Mouse (Mus musculus) left cerebral cortex, adult 8-10 months (tissue): Measurements from ENCODE around the gene Shd. TPM values are rescaled to one million over a fixed set of nuclear protein-coding genes. Genes with fewer than 3 reads are reported as not detected.

Source experiments
- DNase-seq, 2 experiments: peaks; one replicate each; pipeline ENCODE4 v3.0.0; 2022; ENCODE audit warnings: low spot score in 2 of 2
- total RNA-seq, 4 experiments: library from RNA; stranded (reverse); gene quantifications; 2 replicates each; pipeline ENCODE4 v1.2.4; 2022

Shd gene
- total RNA-seq, 4 experiments from 2014 or later, result 34.8 to 38.9 (median 37.7) TPM

DNA sequence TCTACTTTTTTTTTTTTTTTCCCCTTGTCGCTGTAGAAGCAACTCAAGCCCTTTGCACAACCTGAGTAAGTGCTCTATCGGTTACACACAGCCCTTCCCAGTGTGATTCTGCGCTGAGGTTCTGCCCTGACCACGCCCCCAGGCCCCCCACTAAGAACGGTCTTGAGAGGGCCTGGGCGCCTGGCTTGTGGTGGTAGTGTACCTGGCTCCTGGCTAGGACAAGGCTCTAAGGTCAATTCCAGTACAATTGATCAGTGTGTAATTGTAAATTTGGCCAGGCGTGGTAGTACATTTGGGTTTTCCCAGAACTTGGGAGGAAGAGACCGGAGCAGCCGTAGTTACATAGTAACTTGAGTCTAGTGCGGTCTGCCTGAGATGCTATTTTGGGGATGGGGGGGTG lies 36.7 kb downstream of the Shd start:
- DNase-seq, result no peak

DNA sequence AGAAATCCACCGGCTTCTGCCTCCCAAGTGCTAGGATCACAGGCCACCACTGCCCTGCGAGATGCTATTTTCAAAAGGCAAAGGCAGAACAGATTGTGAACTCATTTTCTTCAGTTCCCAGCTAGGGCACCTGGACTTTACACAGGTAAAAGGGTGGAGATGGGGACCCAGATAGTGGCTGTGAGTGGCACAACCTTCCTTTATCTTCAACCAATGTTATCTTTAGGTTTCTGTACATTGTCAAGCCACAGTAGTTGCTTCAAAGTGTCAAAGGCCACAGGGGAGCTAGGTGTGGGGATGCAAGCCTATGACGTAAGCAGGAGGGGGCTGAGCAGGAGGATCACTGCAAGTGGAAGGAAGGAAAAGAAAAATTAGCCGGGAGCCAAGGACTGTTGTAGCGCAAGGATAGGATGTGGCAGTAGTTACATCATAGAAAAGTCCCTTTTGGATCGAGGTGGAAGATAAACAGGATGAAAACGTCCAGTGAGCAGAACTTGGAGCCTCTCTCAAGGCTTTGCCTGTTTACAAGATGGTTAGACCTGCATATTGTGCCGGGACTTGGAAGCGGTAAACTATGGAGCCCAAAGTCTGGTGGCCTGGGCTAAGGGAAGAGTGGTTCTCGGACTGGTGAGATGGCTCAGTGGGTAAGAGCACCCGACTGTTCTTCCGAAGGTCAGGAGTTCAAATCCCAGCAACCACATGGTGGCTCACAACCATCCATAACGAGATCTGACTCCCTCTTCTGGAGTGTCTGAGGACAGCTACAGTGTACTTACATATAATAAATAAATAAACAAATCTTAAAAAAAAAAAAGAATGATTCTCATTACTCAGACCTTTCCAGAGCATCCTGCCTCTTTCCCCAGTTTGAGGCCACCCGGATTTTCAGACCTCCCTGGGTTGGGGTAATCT lies 37.4 kb downstream of the Shd start:
- DNase-seq, result no peak

DNA sequence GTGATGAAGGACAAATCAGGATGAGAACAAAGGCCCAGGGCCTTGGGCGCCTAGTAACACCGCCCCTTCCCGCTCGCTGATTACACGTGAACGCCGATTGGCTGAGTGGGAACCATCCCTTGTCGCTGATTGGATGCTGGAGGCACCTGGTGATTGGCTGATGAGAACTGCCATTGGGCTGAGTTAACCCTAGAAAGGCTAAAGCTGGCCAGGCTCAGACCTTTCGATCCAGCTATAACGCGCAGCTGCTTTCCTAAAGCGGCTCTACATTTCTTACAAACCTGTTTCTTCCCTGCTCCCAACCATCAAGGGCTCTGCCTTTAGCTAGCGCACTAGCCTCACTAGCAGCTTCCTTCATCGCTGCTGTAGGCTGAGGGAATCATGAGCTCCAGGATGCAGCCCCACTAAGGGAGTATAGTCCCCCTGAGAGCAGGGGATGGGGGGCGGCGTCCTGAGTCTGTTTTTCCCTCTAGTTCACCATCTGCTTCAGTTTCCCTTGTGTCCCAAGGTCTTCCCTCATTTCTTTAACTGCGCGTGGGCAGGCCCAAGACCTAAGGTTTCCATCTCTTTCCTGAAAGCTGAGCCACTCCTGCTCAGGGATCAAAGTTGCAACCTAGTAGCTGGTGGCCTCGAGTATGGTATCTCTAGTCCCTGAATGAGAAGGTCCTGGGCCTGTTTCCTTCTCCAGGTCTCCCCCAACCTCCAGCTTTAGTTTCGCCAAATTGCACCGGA lies 38.3 kb downstream of the Shd start:
- peak; percentile 73 to 95 for DNase-seq

DNA sequence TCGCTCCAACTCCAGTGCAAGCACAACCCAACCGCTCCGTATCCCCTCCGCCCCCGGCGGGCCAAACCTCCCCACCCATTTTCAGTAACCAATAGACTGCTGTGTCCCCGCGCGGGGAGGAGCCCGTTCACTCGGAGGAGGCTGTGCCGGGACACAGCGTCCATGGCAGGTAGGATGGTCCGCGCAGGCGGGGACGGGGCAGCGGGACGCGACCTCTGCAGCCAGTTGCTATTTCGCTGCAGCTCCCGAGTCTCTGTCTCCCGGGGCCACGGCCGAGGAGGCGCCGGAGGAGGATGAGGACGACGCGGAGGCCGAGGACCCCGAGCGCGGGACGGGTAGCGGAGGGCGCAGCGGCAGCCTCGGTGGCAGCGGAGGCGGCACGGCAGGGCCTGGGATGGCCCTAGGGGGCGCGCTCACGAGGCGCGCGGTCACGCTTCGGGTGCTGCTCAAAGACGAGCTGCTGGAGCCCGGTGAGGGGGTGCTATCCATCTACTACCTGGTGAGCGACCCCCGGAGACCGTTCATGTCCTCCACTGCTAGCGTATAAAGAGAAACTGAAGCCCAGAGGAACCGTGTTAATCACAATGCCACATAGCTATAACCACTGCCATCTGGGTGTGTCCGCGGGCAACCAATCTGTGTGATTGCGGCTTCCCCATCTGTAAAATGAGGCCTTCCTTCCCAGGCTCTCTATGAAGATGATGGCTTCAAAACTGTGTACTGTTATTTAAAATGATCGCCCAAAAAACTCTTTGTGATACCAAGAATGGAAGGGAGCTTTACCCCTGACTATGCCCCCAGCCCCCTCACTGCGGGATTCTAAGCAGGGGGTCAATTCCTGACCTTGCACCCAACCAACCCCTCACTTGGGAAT lies 39.1 kb downstream of the Shd start:
- peak; percentile 81 to 92 for DNase-seq

DNA sequence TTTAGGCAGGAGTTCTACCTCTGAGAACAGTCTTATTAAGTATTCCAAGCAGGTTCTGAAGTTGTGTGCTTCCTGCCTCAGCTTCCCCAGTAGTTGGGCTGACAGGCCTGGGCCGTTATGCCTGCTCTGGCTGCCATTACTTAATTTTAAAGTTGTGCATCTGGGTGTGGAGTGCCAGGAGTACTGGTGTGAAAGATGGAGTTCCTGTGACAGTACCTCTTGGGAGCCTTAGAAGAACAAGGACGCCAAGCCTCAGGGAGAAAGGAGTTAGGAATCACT lies 39.6 kb downstream of the Shd start:
- no peak for DNase-seq

DNA sequence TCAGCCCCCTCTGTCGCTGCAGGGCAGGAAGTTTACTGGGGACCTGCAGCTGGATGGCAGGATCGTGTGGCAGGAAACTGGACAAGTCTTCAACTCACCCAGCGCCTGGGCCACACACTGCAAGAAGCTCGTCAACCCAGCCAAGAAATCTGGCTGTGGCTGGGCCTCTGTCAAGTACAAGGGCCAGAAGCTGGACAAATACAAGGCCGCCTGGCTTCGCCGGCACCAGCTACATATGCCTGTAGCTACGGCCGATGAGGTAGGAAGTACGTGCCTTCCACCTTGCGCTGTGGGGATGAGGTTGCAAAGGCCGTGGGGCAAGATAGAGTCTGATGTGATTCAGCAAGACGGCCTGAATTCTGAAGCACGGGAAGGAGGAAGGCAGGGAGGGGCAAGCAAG lies 40.0 kb downstream of the Shd start:
- no peak for DNase-seq

DNA sequence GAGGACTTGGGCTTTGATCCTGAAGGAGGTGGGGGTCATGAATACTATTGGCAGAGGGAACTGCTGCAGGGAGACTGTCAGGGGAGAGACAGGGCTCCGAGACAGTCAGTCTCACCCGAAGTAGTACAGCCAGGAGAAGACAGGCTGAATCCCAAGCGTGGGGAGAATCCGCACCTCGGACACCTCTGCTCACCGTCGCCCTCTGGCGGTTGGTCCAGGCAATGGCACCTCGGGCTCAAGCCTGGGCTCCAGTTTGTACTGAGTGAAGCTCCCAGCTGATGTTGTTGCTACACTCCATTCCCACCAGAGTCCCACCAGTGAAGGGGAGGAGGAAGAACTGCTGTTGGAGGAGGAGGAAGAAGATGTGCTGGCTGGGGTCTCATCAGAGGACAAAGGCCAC lies 40.4 kb downstream of the Shd start:
- DNase-seq, result no peak

DNA sequence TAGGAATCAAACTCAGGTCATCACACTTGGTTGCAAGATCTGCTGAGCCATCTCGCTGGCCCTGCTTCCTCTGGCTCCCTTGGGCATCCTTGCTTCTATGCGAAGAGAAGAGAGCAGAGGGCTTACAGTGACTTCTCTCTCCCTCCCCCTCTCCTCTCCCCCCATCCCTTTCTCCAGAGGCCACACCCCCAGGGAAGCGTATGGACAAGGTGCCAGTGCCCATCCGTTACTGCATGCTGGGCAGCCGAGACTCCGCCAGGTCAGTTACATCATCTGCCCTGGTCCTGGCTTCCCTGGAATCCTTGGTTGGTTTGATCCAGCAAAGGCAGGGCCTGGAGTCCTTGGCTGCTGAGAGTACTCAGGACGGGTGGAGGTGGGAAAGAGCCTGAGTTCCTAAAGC lies 41.2 kb downstream of the Shd start:
- DNase-seq, result no peak

DNA sequence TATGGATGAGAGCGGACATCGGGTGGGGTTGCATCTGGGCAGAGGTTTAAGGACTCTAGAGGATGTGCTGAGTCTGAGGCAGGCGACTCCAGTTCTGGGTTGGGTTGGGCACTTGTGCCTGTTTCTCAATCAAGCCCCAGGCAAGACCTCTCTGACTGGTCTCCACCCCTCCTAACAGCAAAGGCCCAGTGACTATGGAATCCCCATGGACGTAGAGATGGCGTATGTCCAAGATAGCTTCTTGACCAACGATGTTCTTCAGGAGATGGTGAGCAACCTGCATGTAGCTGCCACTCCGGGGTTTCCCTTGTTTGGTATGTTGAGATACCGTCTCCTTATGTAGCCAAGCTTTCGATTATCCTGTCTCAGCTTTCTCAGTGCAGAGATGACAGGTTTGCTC lies 45.0 kb downstream of the Shd start:
- DNase-seq, result no peak

DNA sequence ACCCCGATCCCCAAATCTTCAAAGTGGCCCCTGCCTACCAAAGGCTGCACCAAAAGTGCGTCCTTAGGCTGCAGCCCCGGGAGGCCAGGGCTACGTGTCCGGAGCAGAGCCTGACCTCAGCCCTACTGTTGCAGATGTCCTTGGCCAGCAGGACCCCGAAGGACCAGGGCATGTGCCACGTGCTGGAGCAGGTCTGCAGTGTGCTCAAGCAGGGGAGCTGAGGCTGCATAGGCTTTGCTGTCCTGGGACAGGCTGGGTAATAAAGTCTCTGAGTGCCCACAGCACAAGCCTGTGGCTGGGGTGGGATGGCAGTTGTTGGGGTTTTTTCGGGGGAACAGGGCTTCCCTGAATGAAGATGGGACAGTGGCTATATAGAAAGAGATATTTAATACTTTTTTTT lies 46.1 kb downstream of the Shd start:
- DNase-seq, result no peak

DNA sequence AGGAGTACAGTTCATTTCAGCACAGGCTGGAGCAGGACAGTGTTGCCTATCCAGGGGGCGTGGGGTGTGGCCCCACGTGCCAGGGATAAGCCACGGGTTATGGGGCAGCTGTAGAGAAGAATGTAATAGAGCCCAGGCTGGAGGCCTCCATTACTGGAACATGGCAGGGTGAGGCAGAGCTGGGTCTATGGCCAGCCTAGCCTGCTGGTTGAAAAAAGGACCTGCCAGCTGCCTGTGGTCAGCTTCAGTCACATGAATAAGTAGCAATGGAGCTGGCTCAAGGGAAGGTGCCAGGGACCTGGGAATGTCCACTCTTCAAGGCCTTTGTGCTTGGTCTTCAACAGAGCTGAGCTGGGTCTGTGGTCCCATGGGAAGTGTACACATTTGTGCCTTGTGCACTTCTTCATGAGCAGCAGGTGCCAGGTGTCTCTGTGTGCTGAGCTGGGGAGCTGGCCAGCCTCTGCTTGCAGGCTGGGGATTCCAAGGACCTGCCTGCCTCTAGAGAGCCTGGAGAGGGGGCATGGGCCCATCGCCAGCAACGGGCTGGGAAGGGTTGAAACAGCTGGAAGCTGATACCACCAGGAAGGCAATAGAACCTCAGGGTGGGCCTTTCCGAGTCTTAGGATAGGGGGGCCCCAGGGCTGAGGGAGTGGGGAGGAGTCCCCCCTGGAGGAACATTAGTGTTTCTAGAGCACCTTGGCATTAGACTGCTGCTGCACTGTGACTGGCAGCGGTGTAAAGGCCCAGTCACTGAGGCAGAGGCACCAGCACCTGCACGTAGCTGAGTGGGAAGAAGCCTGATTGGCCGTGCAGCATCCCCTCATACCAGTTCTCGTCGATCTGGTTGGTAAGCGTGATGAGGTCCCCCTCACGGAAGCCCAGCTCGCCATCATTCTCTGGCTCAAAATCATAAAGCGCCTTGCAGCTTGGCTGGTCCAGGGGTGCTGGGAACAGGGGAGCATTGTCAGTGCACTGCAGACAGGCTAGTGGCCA lies 46.8 kb downstream of the Shd start:
- no peak for DNase-seq

DNA sequence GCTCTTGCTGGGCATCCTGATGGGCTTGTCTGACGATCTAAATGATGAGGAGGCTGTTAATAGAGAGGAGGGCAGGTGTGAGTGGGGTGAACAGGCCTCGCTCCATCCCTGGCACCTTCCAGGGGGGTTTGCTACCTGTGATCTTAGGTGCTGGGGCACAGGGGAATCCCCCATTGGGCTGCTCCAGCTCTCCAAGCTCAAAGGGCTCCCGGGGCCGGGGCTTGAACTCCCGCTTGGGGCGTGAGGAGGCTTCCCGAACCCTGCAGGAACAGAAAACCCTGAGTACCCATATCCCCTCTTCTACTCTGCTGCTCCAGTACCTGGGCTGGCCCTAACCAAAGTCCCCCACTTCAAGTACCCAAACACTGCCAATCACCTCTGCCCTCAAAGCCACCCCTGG lies 47.6 kb downstream of the Shd start:
- no peak for DNase-seq

DNA sequence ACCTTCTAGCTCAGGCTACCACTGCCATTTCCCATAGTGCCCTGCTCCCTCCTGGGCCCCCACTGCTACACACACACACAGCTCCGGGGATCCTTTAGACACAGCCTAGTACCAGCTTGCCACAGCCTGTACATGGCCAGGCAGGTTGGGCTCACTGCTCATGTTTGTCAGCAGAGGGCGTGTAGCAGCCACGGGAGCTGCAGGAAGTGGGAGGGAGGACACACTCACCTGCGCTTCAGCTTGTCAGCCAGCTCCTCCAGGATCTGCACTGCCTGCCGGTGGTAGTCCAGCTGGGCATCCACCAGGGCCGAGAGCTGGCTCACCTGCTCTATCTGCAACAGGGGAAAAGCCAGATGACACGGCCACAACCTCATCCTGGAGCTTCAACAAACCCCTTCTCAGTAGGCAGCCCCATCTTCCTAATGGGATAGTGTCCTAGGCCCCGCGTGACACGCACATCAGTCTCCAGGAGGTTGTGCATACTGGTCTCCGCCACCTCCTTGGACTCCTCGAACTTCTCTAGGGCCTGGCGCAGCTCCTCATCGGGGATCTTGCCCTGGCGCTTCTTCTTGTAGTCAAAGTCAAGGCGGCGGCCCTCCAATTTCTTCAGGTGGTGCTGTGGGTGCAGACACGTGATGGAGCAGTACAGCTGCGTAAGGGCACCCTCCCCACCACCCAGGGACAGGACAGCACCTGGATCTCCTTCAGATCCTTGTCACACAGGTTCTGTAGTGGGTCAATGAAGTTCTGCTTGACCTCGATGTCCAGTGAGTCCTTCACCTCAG lies 48.3 kb downstream of the Shd start:
- no peak for DNase-seq

DNA sequence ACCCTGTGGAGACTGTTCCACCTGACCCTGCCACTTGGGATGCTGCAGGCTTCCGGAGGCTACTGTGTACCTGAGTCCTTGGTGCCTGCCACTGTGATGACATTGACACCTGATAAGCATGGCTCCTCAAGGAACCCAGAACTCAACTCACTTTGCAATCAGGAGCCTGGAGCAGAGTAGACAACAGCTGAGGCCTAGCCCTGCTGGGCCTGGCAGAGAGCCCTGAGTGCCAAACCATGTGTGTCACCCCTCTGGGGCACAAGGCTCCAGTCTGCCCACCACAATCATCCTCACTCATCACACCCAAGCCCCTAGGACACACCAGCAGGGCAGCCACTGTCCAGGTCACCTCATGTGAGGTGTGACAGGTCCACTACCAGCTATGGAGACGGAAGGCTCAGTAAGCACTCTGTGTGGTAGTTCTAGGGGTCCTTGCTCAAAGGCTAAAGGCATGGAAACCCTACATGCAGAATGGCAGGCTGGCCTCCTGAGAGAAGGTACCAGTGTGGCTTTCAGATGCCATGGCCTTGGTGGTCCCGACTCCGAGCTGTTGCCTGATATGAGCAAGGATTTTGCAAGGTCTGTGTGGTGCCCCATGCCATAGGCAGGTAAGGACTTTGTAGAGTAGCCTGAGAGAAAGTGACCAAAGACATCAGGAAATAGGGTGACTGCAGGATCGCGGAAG lies 50.3 kb downstream of the Shd start:
- no peak for DNase-seq

DNA sequence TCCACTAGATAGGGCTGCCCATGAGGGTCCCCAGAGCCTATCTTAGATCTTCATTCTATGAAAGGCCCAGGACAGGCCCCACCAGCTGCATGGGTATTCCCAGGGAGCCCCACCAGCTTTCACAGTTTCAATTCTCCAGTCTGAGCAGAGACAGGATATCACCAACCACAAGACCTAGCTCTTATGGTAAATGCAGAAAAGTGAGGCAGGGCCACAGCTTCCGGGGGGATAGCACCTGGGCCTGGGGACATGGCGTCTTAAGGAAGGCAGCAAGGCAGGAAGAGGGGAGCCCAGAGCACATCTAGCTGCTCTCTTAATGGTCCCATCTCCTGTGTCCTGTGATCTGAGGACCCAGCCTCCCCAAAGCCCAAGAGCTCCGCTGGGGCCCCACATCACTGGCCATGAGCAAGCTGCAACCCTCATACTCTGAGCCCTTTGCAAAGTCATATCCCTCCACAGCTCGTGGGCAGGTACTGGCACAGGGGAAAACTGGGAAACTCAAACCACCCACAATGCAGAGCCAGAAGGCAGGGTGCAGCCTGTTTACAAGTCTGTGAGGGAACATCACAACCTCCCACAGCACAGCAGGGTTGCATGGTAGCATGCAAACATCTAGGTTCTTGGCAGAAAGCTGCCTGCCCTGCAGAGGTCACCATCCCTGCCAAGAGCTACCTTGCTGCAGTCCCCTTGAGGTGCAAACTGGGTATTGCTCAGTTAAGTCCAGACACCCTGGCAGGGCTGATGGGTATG lies 51.1 kb downstream of the Shd start:
- peak in 1 of 2 experiments; percentile 84 for DNase-seq

DNA sequence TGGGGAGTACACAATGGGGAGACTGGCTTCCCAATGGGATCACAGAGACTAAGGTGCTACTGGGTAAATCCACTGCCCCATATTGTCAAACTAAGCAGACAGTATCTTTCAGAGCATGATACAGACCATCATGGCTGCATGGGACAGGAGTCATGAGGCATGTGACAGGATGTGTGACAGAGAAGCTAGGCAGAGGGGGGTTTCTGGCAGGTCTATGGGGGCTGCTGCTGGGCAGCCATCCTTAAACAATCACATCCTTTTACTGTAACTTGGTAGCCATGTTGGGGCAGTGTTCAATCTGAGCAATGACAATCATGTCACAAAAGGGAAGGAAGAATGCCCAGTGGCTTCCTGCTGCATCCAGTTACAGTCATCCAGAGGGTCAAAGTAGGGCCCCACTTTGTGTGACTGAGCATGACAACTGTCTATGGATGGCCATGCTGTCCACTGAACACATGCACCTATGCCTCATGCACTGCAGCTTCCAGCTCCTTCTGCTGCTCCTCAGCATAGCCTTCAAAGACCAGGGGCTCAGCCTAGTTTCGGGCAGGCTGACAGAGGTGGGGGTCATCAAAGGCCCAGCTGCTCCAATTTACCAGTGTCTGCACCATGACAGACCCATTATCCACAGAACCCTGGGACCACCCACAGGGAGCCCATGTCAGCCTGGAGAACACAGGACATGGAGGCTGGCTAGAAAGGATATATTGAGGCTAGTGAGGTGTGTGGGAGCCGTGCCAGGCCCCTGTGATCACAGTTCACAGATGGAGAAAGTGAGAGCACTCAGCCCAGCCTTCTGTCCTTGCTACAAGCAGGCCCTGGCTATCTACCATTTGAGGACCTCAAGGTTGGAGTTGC lies 52.1 kb downstream of the Shd start:
- DNase-seq, result no peak

DNA sequence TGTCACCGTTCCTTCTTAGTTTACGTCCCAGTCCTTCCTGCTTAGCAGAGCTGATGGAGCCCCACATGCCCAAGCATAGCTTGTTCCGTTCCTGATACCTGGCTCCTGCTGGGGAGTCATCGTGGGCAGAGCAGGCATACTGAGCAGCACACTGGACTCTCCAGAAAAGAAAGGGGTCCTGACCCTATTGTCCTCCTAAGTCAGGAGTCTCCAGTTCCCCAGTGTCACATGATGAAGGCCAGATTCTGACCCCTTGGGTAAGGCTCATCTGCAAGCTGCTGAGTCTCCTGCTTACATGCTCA lies 52.7 kb downstream of the Shd start:
- no peak for DNase-seq

DNA sequence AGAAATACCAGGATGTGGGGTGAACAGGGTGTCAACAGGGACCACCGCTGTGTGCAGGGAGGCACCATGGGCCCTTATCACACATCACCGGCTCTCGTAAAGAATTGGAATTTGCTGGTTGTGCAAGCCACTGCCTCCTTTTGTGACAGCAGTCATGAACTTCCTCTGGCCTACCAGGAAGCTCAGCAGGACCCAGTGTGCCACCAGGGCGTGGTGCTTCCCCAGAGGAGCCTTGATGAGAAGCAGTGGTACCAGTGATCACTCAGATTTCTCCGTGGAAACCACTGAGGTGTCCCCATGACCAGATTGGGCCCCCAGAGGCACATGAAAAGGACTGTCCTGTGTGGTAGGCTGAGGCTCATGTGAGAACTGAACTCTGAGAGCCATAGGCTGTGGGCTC lies 53.1 kb downstream of the Shd start:
- no peak for DNase-seq
